Mouse (Mus musculus) bone marrow macrophage, adult 2 months (primary cell): ENCODE data around the gene Tmem60.

ENCODE experiments used
- CTCF ChIP-seq: IDR thresholded peaks from 2 replicates; pipeline ENCODE4 v1.5.1; 2012; ENCODE audit warnings: low read depth, mild to moderate bottlenecking, low read length, moderate library complexity
- POLR2A ChIP-seq: IDR thresholded peaks from 2 replicates; pipeline ENCODE4 v1.6.1; 2012; ENCODE audit warnings: mild to moderate bottlenecking, low read depth, low read length, borderline replicate concordance

- TF ChIP-seq CTCF (no peak), POLR2A (no peak)
Measured at GRCm38 (mm10) chr5:20904647-20905046, 22.7 kb downstream of the Tmem60 start.
